7 mouse cellular contexts compared by ENCODE assay signal in genomic region chr16:44099377-44099776, GRCm38 (mm10).
"Had no signal": no experiment of that assay in that cellular context is flagged by ENCODE, and none has a peak within 500 bp of the region (broad histone marks: within the 10 kb centered on the region; RNA-seq: fewer than 3 reads in every experiment).

No protein-coding gene starts in this region.

- DNase-seq: layer of hippocampus, adult 9-11 months; liver; lung, adult 18-20 months; lung, postnatal 10 days; lung, postnatal 36 days; thymus, adult 18-20 months; thymus, postnatal 36 days had no signal
